Mouse (Mus musculus): ENCODE data around the gene Clasp2.
A peak's percentile ranks its signal among the peaks of the same experiment; 100 is the strongest.

The Clasp2 gene

DNA sequence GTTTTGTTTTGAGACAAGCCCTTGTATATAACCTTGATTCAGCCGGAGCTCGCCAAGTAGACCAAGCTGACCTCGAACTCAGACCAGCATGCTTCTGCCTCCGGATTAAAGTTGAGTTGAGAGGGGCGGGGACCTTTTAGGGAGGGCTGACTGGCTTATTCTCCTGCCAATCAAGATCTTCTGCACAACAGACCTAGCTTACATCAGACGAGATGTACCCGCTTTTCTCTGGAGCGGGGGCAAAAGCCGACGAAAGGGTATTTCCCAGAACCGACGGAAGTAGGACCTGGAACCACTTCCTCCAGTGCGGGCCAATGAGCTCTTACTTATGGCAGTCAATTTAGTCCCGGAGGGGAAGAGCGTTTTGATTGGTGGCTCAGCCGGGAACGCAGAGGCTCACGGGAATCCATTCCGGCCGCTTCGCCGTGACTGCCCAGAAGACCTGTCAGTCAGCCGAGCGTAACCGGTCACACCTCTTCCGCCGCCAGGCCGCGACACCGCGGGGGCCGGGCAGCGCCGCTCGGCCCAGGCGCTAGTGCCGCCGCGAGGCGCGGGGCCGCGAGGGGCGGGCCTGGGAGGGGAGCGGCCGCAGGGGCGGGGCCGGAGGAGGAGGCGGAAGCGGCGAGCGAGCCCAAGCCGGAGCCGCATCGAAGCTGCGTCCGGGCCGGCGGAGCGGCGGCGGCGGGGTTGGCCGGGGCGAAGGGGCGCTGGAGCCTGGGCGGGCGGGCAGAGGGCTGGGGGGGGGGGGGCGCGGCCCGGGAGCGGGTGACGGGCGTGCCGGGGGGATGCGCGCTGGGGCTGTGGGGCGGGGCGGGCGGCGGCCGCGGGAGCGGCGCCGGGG lies 189.5 kb downstream of the Clasp2 start, which contains the start of gene Ubp1:
TSS of gene Ubp1 (plus strand) at position 401 of the 841 bp plus-strand sequence.
- DNase-seq (ENCODE audit: low read depth, low spot score) = peak; percentile 92

GRCm38 (mm10) chr9:113931375-113932099 lies 190.3 kb downstream of the Clasp2 start:
- DNase-seq (ENCODE audit: low read depth, low spot score) = peak; percentile 34

DNA sequence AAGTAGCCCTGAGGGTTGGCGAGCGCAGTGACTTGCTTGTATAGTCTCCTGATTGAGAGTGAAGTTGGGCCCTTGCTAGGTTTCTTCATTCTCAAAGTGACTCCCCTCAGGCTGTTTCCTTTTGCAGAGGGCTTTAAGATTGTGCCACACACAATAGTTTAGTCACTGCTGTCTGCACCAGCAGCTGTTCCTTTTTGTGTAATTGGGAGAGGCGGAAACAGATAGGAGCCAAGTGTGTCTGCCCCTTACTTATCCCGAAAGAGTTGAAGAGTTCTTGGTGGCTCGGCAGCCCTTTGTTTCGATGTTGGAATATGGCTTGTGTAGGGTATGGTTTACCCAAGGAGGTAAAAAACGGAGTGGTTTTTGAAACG lies 190.8 kb downstream of the Clasp2 start:
- peak; percentile 11 for DNase-seq (ENCODE audit: low read depth, low spot score)

DNA sequence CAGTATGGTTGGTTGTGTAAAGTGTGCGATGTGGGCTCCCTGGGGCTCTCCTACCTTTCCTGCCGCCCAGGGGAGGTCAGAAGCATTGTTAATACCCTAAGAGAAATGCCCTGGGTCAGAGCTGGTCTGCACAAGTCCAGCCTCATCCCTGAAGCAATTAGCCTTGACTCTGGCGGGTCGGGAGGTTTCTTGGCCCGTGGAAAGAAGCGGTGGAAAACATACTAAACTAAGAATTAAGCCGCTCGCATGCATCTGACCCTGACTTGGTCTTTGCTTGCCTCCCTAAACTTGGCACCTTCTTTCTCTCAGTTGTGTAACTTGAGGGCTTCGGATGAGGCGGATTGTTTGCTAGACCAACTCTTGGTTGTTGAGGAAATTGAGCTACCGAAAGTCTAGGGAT lies 191.2 kb downstream of the Clasp2 start:
- DNase-seq (ENCODE audit: low read depth, low spot score) = no peak

DNA sequence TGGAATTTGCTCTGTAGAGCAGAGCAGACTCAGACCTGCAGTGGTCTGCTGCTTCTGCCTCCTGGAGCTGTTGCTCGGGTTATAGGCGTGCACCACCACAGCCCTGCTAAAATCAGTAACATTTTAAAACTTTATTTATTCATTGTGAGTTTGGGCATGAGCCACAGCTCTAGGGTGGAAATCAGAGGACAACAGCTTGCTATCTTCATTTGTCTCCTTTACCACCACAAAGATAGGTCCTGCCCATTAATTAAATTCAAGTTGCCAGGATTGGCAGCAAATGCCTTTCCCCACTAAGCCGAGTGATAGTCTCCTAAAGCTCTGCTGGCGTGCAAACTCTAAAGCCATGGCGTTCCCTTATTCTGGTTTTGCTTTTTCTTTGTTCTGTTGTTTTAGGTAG lies 194.4 kb downstream of the Clasp2 start:
- DNase-seq (ENCODE audit: low read depth, low spot score) = no peak

- DNase-seq (ENCODE audit: low read depth, low spot score) = no peak
Measured at GRCm38 (mm10) chr9:113939063-113939850, 198.0 kb downstream of the Clasp2 start.

- no peak for DNase-seq (ENCODE audit: low read depth, low spot score)
Measured at GRCm38 (mm10) chr9:113941103-113941805, 200.0 kb downstream of the Clasp2 start.

DNA sequence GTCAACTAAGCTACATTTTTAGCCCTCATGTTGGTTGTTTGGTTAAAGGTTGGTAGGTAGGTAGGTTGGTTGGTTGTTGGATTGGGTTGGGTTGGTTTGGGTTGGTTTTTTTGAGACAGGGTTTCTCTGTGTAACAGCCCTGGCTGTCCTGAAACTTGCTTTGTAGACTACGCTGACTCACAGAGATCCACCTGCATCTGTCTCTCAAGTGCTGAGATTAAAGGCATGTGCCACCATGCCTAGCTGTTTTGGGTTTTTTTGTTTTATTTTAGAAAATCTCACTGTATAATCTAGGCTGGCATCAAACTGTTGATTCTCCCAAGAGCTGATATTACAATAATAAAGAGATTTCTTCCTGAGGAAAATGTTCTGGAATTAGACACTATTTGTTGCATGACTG lies 202.1 kb downstream of the Clasp2 start:
- no peak for DNase-seq (ENCODE audit: low read depth, low spot score)

GRCm38 (mm10) chr9:113947216-113947615 lies 205.9 kb downstream of the Clasp2 start:
- no peak for DNase-seq (ENCODE audit: low read depth, low spot score)

- no peak for DNase-seq (ENCODE audit: low read depth, low spot score)
Measured at GRCm38 (mm10) chr9:113957777-113958176, 216.5 kb downstream of the Clasp2 start.

GRCm38 (mm10) chr9:113963718-113964117 lies 222.4 kb downstream of the Clasp2 start:
- no peak for DNase-seq (ENCODE audit: low read depth, low spot score)

- DNase-seq (ENCODE audit: low read depth, low spot score) = no peak
Measured at GRCm38 (mm10) chr9:113964415-113964814, 223.1 kb downstream of the Clasp2 start.

DNA sequence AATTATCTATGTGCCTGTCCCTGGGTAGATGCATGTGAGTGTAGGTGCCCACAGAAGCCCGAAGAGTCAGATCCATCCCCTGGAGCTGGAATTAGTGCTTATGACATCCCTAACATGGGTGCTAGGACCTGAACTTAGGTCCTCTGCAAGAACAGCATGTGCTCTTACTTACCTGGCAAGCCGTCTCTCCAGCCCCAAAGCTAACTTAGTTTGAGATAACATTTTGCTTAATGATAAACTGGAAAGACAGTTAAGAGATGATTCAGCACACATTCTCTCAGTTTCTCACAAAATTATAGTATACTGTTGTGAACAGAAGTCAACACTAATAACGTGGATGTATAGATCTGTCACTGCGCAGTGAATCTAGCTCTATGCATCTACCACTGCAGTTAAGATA lies 225.6 kb downstream of the Clasp2 start:
- DNase-seq (ENCODE audit: low read depth, low spot score) = no peak

DNA sequence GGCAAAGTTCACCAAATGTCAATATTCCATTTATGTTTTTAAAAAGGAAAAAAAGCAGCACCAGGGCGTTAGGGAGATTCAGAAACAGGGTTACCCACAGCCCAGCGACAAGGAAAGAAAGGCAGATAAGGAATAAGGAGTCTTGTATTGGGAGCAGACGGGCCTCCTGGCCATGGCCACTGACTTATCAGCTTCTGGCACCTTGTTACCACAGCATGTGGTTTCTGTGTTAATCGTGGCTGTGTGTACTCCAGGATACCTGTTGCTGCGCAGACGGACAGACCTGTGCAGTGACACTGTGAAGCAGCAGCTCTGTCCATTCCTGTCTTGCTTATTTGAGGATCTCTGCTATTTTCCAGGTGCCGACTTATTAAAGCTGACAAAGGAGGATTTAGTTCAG lies 227.7 kb downstream of the Clasp2 start:
- no peak for DNase-seq (ENCODE audit: low read depth, low spot score)
